Mouse (Mus musculus) liver, embryonic 16.5 days (tissue): ENCODE measurements around the gene Gm17949. TPM values are rescaled to one million over a fixed set of nuclear protein-coding genes. Genes with fewer than 3 reads are reported as not detected.
A peak's percentile ranks its signal among the peaks of the same experiment; 100 is the strongest.

ENCODE experiments used
- ATAC-seq: fragments of 200-750 bp; cut with Nextera tagmentation; 2 replicates; pipeline ENCODE4 v1.8.0; 2017; ENCODE audit warnings: low read depth, mild to moderate bottlenecking, moderate number of reproducible peaks, moderate library complexity
- H3K27ac ChIP-seq: fragments of 300-500 bp; sonication (generic); 2 replicates; pipeline ENCODE4 v1.5.1; 2014; ENCODE audit warnings: mild to moderate bottlenecking, low read length
- H3K27me3 ChIP-seq: fragments of 300-500 bp; sonication (generic); 2 replicates; pipeline ENCODE4 v1.6.1; 2014; ENCODE audit warnings: low read depth, low read length, mixed read lengths; ENCODE audit not compliant: control insufficient read depth, insufficient read depth
- H3K36me3 ChIP-seq: fragments of 300-500 bp; sonication (generic); 2 replicates; pipeline ENCODE4 v1.6.1; 2014; ENCODE audit warnings: mild to moderate bottlenecking; ENCODE audit not compliant: control insufficient read depth, insufficient read depth
- H3K4me1 ChIP-seq: fragments of 300-500 bp; sonication (generic); 2 replicates; pipeline ENCODE4 v1.6.1; 2014; ENCODE audit warnings: low read depth, low read length, mixed read lengths; ENCODE audit not compliant: control insufficient read depth
- H3K4me2 ChIP-seq: fragments of 300-500 bp; sonication (generic); 2 replicates; pipeline ENCODE4 v1.6.1; 2014; ENCODE audit warnings: low read depth, low read length, mixed read lengths
- H3K4me3 ChIP-seq: fragments of 300-500 bp; sonication (generic); 2 replicates; pipeline ENCODE4 v1.5.1; 2014; ENCODE audit warnings: low read depth, mild to moderate bottlenecking, low read length
- H3K9ac ChIP-seq: fragments of 300-500 bp; sonication (generic); 2 replicates; pipeline ENCODE4 v1.6.1; 2014; ENCODE audit warnings: low read depth, low read length
- H3K9me3 ChIP-seq: fragments of 300-500 bp; sonication (generic); replicated peaks from 2 replicates; pipeline ENCODE4 v1.6.1; 2016; ENCODE audit warnings: low read length; ENCODE audit not compliant: control insufficient read depth
- WGBS: fragments of 180-500 bp; shearing (Covaris S2); extraction: QIAGEN DNeasy Blood & Tissue Kit; methylation state at CpG from one replicate; pipeline ENCODE4 v1.1.7; 2014; ENCODE audit not compliant: insufficient replicate concordance; 5-methylcytosine and 5-hydroxymethylcytosine counted together
- polyA plus RNA-seq: library from polyadenylated mRNA; unstranded; fragments of >200 nt; fragmentation: Nextera tagmentation; extraction: Ambion mirVana; gene quantifications from 2 replicates; pipeline ENCODE4 v1.2.1, GENCODE M21; 2015

Gm17949 gene
- 0.13 and 0.21 TPM in 2 replicates for polyA plus RNA-seq

GRCm38 (mm10) chr17:57011236-57012141, at the start of gene Gm17949, which contains the start of gene Gtf2f1:
Gm17949 (plus strand) TSS chr17:57011469.
Gtf2f1 (minus strand) TSS chr17:57011288.
- Histone ChIP-seq H3K9ac (peak within 1 kb of the TSS; percentile 84), H3K36me3 (peaks cover 18% of the 10 kb centered on the region), H3K9me3 (no peaks in the 10 kb centered on the region), H3K27me3 (no peaks in the 10 kb centered on the region), H3K27ac (peak within 1 kb of the TSS; percentile 74), H3K4me1 (peaks cover 21% of the 10 kb centered on the region), H3K4me2 (peak within 1 kb of the TSS; percentile 82), H3K4me3 (peak within 1 kb of the TSS; percentile 68)
- under 1% methylated on average over 51 of the region's 51 CpGs for WGBS
- ATAC-seq, result peak; percentile 89

- H3K4me2 ChIP-seq, result no peak overlapping the region
Measured at GRCm38 (mm10) chr17:56961880-56962279, 49.4 kb upstream of the Gm17949 start.

GRCm38 (mm10) chr17:56962642-56963405, 48.4 kb upstream of the Gm17949 start:
- Histone ChIP-seq H3K9me3 (no peaks in the 10 kb centered on the region), H3K27me3 (no peaks in the 10 kb centered on the region), H3K4me1 (peaks cover 7% of the 10 kb centered on the region), H3K9ac (no peak overlapping the region), H3K4me3 (no peak overlapping the region), H3K27ac (no peak overlapping the region), H3K4me2 (no peak overlapping the region), H3K36me3 (no peaks in the 10 kb centered on the region)
- ATAC-seq, result no peak
- WGBS, result 40% methylated on average over 5 of the region's 5 CpGs

More at GRCm38 (mm10) chr17:56961880-56962279, 49.4 kb upstream of the Gm17949 start:
- Histone ChIP-seq H3K27me3 (no peaks in the 10 kb centered on the region), H3K27ac (no peak overlapping the region), H3K9ac (no peak overlapping the region), H3K4me1 (peaks cover 11% of the 10 kb centered on the region), H3K36me3 (no peaks in the 10 kb centered on the region), H3K4me3 (no peak overlapping the region), H3K9me3 (no peaks in the 10 kb centered on the region)
- ATAC-seq, result no peak
- 65% methylated on average over 4 of the region's 4 CpGs for WGBS

- Histone ChIP-seq H3K4me3 (no peak overlapping the region), H3K27me3 (no peaks in the 10 kb centered on the region), H3K4me1 (no peaks in the 10 kb centered on the region), H3K36me3 (no peaks in the 10 kb centered on the region), H3K9ac (no peak overlapping the region), H3K9me3 (no peaks in the 10 kb centered on the region), H3K4me2 (no peak overlapping the region), H3K27ac (no peak overlapping the region)
- ATAC-seq, result no peak
- 59% methylated on average over 6 of the region's 6 CpGs for WGBS
Measured at GRCm38 (mm10) chr17:56963646-56964045, 47.6 kb upstream of the Gm17949 start.

- no peak overlapping the region for H3K9ac ChIP-seq
- H3K4me1 ChIP-seq, result no peaks in the 10 kb centered on the region
- ATAC-seq, result no peak
- H3K4me2 ChIP-seq, result no peak overlapping the region
- 38% methylated on average over 3 of the region's 3 CpGs for WGBS
- H3K27ac ChIP-seq, result no peak overlapping the region
- no peaks in the 10 kb centered on the region for H3K36me3 ChIP-seq
- no peak overlapping the region for H3K4me3 ChIP-seq
- H3K27me3 ChIP-seq, result peaks cover 4% of the 10 kb centered on the region; the same call in 1 of the 2 replicates
- no peaks in the 10 kb centered on the region for H3K9me3 ChIP-seq
Measured at GRCm38 (mm10) chr17:56969321-56969720, 41.9 kb upstream of the Gm17949 start.

DNA sequence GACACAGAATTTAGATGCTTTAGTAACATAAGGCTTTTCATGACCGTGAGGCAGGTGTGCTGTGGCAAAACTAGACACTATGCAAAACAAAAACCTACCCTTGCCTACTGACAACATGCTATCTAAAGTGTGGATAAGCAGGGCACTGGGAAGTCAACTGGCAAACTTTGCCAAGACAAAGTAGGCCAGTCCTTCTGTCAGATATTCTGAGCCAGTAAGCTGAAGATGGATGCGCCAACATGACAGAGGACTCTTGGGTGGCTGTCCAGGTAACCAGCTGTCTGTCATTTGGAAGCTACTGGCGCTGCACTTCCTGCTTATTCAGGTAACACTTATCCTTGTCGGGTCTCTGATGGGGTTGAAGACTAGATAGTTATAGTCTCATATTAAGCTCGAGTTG, 41.2 kb upstream of the Gm17949 start:
- WGBS, result 44% methylated on average over 5 of the region's 5 CpGs
- Histone ChIP-seq H3K4me1 (no peaks in the 10 kb centered on the region), H3K4me3 (no peak overlapping the region), H3K9me3 (no peaks in the 10 kb centered on the region), H3K9ac (no peak overlapping the region), H3K36me3 (no peaks in the 10 kb centered on the region), H3K4me2 (no peak overlapping the region), H3K27me3 (peaks cover 4% of the 10 kb centered on the region; the same call in 1 of the 2 replicates), H3K27ac (no peak overlapping the region)
- ATAC-seq, result no peak

DNA sequence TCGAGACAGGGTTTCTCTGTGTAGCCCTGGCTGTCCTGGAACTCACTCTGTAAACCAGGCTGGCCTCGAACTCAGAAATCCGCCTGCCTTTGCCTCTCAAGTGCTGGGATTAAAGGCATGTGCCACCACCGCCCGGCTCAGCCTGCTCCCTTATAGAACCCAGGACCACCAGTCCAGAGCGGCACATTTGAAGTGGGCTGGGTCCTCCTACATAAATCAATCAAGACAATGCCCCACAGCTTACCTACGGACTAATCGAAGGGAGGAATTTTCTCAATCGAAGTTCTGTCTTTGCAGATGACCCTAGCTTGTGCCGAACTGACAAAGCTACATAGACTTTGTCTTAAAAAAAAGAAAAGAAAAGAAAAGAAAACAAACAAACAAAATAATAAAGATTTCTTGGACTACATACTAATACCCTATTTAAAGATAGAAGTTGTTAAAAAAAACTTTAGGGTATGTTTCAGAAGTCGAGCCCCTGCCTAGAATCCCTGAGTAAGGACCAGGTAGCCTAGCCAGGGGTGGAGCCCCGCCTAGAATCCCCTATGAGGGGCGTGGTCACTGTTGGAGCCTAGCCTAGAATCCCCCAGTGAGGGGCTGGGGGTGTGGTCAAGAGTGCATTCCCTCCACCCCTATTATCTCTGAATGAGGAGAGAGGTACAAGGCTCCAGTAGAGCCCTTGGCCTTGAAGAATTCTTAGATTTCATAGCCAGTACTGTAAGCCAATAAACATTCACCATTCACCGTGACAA, 37.1 kb upstream of the Gm17949 start:
- no peak overlapping the region for H3K4me3 ChIP-seq
- 56% methylated on average over 13 of the region's 14 CpGs for WGBS
- H3K4me2 ChIP-seq, result no peak overlapping the region
- no peaks in the 10 kb centered on the region for H3K4me1 ChIP-seq
- no peak overlapping the region for H3K9ac ChIP-seq
- H3K36me3 ChIP-seq, result no peaks in the 10 kb centered on the region
- H3K27ac ChIP-seq, result no peak overlapping the region
- H3K27me3 ChIP-seq, result peaks cover 4% of the 10 kb centered on the region; the same call in 1 of the 2 replicates
- no peaks in the 10 kb centered on the region for H3K9me3 ChIP-seq
- no peak for ATAC-seq

DNA sequence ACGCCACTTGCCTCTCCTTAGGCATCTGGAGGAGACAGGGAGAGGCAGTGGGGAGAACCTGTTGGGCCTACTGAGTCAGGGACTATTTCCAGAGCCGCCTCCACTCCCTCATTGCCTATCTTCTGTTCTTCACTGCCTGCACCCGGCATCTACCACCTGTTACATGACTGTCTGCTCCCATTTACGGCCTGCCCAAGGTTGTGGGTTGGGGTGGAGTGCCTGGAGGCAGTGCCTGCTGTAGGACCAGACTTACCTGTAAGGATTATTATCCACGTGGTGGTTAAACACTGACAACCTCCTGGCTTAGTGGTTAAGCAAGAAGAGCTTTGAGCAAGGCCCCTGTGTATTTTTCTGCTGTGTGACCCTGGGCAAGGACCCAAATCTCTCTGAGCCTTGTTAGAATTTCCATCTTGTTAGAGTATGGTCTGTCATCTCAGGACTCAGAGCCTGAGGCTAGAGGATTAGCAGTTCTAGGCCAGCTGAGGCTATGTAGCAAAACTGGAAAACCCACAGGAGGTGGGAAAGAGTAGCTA, 36.5 kb upstream of the Gm17949 start:
- H3K9me3 ChIP-seq, result no peaks in the 10 kb centered on the region
- no peak overlapping the region for H3K4me2 ChIP-seq
- no peak overlapping the region for H3K27ac ChIP-seq
- H3K4me1 ChIP-seq, result no peaks in the 10 kb centered on the region
- no peak overlapping the region for H3K9ac ChIP-seq
- 50% methylated on average over 5 of the region's 5 CpGs for WGBS
- peaks cover 4% of the 10 kb centered on the region; the same call in 1 of the 2 replicates for H3K27me3 ChIP-seq
- no peak for ATAC-seq
- no peaks in the 10 kb centered on the region for H3K36me3 ChIP-seq
- H3K4me3 ChIP-seq, result no peak overlapping the region
